Mouse (Mus musculus): Measurements from ENCODE around the gene Tmem147.

Tmem147 gene

GRCm38 (mm10) chr7:30728214-30728613 lies 1.1 kb downstream of the Tmem147 start:
- DNase-seq (ENCODE audit: inconsistent ontology term): peak; percentile 2

GRCm38 (mm10) chr7:30723274-30723953 lies 5.9 kb downstream of the Tmem147 start:
- no peak for DNase-seq (ENCODE audit: inconsistent ontology term)

- DNase-seq (ENCODE audit: inconsistent ontology term): no peak
These were observed 8.1 kb downstream of the Tmem147 start for GRCm38 (mm10) chr7:30721286-30721685.

GRCm38 (mm10) chr7:30719669-30720068 lies 9.7 kb downstream of the Tmem147 start:
- no peak for DNase-seq (ENCODE audit: inconsistent ontology term)

- no peak for DNase-seq (ENCODE audit: inconsistent ontology term)
These were observed 11.7 kb downstream of the Tmem147 start for GRCm38 (mm10) chr7:30717716-30718046.

- peak; percentile 94 for DNase-seq (ENCODE audit: inconsistent ontology term)
These were observed 12.2 kb downstream of the Tmem147 start for GRCm38 (mm10) chr7:30717006-30717715.

GRCm38 (mm10) chr7:30711942-30712341 lies 17.4 kb downstream of the Tmem147 start, which contains the start of gene Atp4a:
Atp4a (plus strand) TSS chr7:30712209.
- no peak for DNase-seq (ENCODE audit: inconsistent ontology term)

- no peak for DNase-seq (ENCODE audit: inconsistent ontology term)
These were observed 21.9 kb downstream of the Tmem147 start for GRCm38 (mm10) chr7:30707441-30707840.

- DNase-seq (ENCODE audit: inconsistent ontology term): no peak
These were observed 23.0 kb downstream of the Tmem147 start for GRCm38 (mm10) chr7:30706214-30706882.

- DNase-seq (ENCODE audit: inconsistent ontology term): peak; percentile 7
These were observed 30.8 kb downstream of the Tmem147 start, which contains the start of gene 2200002J24Rik for GRCm38 (mm10) chr7:30698589-30698988. 2200002J24Rik (plus strand) TSS chr7:30698926.

GRCm38 (mm10) chr7:30698101-30698500 lies 31.2 kb downstream of the Tmem147 start:
- no peak for DNase-seq (ENCODE audit: inconsistent ontology term)

- DNase-seq (ENCODE audit: inconsistent ontology term): no peak
These were observed 41.0 kb downstream of the Tmem147 start for GRCm38 (mm10) chr7:30688325-30688724.

GRCm38 (mm10) chr7:30683425-30683824 lies 45.9 kb downstream of the Tmem147 start:
- no peak for DNase-seq (ENCODE audit: inconsistent ontology term)

GRCm38 (mm10) chr7:30681897-30682296 lies 47.4 kb downstream of the Tmem147 start:
- DNase-seq (ENCODE audit: inconsistent ontology term): no peak

GRCm38 (mm10) chr7:30678263-30678975 lies 50.9 kb downstream of the Tmem147 start:
- DNase-seq (ENCODE audit: inconsistent ontology term): peak; percentile 91

Measured in Muller cell, postnatal 12 days (primary cell).